Mouse (Mus musculus) lung, adult 18-20 months (tissue): ENCODE data around the gene Gpr161.

Experiments used
- DNase-seq, 2 experiments: peaks; one replicate each; pipeline ENCODE4 v3.0.0; 2022; ENCODE audit warnings: mixed read lengths in 2 of 2

The Gpr161 gene

GRCm38 (mm10) chr1:165295489-165295888 lies at the start of gene Gpr161:
Gene Gpr161, plus strand, starts transcription at chr1:165295789.
- no peak for DNase-seq

- DNase-seq = no peak
These were observed 49.0 kb upstream of the Gpr161 start for GRCm38 (mm10) chr1:165246587-165246986.

GRCm38 (mm10) chr1:165247085-165247484 lies 48.5 kb upstream of the Gpr161 start:
- no peak for DNase-seq

- no peak for DNase-seq
These were observed 47.8 kb upstream of the Gpr161 start for GRCm38 (mm10) chr1:165247788-165248187.

- no peak for DNase-seq
These were observed 46.7 kb upstream of the Gpr161 start for GRCm38 (mm10) chr1:165248842-165249241.

GRCm38 (mm10) chr1:165250546-165250945 lies 45.0 kb upstream of the Gpr161 start:
- DNase-seq = no peak

GRCm38 (mm10) chr1:165252027-165252671 lies 43.4 kb upstream of the Gpr161 start:
- DNase-seq = peak; percentile 31 to 44

- no peak for DNase-seq
These were observed 20.6 kb upstream of the Gpr161 start for GRCm38 (mm10) chr1:165274946-165275345.

GRCm38 (mm10) chr1:165280741-165281140 lies 14.8 kb upstream of the Gpr161 start:
- DNase-seq = no peak

- peak; percentile 56 to 69 for DNase-seq
These were observed 14.0 kb upstream of the Gpr161 start for GRCm38 (mm10) chr1:165281351-165282221.

GRCm38 (mm10) chr1:165282222-165282966 lies 13.2 kb upstream of the Gpr161 start:
- no peak for DNase-seq

- DNase-seq = no peak
These were observed 12.6 kb upstream of the Gpr161 start for GRCm38 (mm10) chr1:165282967-165283345.

GRCm38 (mm10) chr1:165284096-165284495 lies 11.5 kb upstream of the Gpr161 start:
- DNase-seq = no peak

GRCm38 (mm10) chr1:165288165-165288564 lies 7.4 kb upstream of the Gpr161 start:
- no peak for DNase-seq

- DNase-seq = peak; percentile 14 to 44
These were observed 5.8 kb upstream of the Gpr161 start for GRCm38 (mm10) chr1:165289831-165290230.

- no peak for DNase-seq
These were observed 4.0 kb upstream of the Gpr161 start for GRCm38 (mm10) chr1:165291606-165292005.

GRCm38 (mm10) chr1:165301108-165301507 lies 5.5 kb downstream of the Gpr161 start:
- no peak for DNase-seq

GRCm38 (mm10) chr1:165301567-165301966 lies 6.0 kb downstream of the Gpr161 start:
- DNase-seq = no peak

GRCm38 (mm10) chr1:165302455-165303208 lies 7.0 kb downstream of the Gpr161 start:
- DNase-seq = peak in 1 of 2 experiments; percentile 29

GRCm38 (mm10) chr1:165303209-165303608 lies 7.6 kb downstream of the Gpr161 start:
- DNase-seq = no peak

GRCm38 (mm10) chr1:165304341-165304740 lies 8.8 kb downstream of the Gpr161 start:
- no peak for DNase-seq

- no peak for DNase-seq
These were observed 12.6 kb downstream of the Gpr161 start for GRCm38 (mm10) chr1:165308180-165308579.

- no peak for DNase-seq
These were observed 20.8 kb downstream of the Gpr161 start for GRCm38 (mm10) chr1:165316361-165316760.
